Mouse (Mus musculus) olfactory bulb, adult 2 months (tissue): ENCODE data around the gene Dglucy.

Experiments used
- CTCF ChIP-seq: fragments of 200-500 bp; IDR thresholded peaks from 2 replicates; pipeline ENCODE4 v1.5.1; 2012; ENCODE audit warnings: low read depth, mild to moderate bottlenecking, low read length, moderate library complexity; ENCODE audit not compliant: insufficient read depth
- POLR2A ChIP-seq: fragments of 200-500 bp; IDR thresholded peaks from 2 replicates; pipeline ENCODE4 v1.6.1; 2012; ENCODE audit warnings: mild to moderate bottlenecking, low read depth, low read length, moderate library complexity; ENCODE audit not compliant: insufficient read depth

GRCm38 (mm10) chr12:100945948-100946347 is 167.1 kb downstream of the Dglucy start:
- TF ChIP-seq CTCF: no peak
- no peak for TF ChIP-seq POLR2A
